Mouse (Mus musculus) CD4-positive, CD25-positive, alpha-beta regulatory T cell, adult 2 months (primary cell): Measurements from ENCODE around the gene Traf3ip1.
"Not testable (repeated sequence)": the region's sequence is repeated elsewhere in the genome, so short reads cannot be mapped to it uniquely, and the experiment has no call there.

ENCODE experiments used
- DNase-seq: peaks from one replicate; pipeline ENCODE4 v3.0.0-alpha.2; 2012; ENCODE audit warnings: low read depth, low spot score

The Traf3ip1 gene

DNA sequence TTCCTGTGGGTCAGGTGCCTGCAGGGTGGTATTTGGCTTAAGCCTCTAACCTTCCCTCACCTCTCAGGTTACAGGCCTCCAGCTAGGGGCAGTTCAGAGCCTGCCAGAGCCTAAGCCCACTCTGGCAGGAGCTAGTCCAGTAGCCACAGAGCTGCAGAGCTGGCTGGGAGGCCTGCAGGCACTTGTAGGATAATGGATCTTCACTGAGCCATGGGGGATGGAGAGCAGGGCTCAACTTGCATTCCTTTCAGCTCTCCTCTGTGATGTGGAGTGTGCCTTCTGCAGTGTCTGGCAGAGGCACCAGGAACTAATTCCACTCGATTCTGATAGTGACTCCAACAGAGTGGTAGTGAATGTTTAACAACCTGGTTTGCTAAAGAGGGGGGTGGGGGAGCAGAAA is 29.2 kb upstream of the Traf3ip1 start:
- DNase-seq: no peak

DNA sequence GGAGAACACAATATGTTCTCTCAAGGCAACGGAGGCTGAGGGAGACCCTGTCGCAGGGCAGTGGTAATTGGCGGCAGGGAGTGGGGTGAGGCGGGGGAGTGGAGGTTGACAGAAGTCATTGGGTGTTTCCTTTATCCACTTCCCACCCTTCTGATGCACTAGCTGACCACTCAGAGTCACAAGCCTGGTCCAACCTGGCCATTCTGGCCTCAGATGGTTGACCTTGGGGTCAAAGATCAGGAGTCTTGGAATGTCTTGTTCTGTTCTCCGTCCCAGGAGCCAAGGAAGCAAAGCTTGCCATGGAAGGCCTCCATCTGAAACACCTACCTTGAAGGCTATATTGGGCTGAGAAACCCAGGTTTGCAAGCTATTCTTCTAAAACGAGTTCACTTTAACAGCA is 28.3 kb upstream of the Traf3ip1 start:
- no peak for DNase-seq

DNA sequence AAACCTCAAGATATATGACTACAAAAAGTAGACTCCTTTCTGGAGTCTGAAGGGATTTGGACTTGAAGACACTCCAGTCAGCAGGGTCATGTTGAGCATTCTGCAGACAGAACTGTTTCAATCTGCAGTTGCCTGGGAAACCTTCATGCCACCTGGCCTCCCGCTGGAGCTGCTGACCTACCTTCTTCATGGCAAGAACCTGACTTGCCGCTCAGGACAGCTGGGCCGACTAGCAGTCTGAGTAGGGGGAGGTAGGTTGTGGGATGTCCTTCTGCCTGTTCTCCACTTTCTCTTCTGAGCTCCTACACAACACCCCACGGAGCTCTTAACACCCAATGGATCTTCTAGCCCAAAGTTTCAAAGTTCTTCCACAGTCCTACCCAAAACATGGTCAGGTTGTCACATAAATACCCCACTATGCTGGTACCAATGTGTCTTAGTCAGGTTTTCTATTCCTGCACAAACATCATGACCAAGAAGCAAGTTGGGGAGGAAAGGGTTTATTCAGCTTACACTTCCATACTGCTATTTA is 24.5 kb upstream of the Traf3ip1 start:
- no peak for DNase-seq

DNA sequence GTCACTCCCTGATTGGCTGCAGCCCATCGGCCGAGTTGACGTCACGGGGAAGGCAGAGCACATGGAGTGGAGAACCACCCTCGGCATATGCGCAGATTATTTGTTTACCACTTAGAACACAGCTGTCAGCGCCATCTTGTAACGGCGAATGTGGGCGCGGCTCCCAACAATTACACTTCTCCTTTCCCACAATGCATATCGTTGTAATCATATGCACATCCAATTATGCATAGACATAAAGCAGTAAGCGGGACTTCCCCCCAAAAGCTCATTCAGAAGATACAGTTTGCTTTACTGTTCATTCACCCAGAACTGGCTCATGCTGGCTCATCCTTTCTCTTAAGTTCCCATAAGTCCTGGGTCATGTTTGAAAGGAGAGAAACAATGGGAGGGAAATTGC is 16.3 kb upstream of the Traf3ip1 start:
- DNase-seq: not testable (repeated sequence)

DNA sequence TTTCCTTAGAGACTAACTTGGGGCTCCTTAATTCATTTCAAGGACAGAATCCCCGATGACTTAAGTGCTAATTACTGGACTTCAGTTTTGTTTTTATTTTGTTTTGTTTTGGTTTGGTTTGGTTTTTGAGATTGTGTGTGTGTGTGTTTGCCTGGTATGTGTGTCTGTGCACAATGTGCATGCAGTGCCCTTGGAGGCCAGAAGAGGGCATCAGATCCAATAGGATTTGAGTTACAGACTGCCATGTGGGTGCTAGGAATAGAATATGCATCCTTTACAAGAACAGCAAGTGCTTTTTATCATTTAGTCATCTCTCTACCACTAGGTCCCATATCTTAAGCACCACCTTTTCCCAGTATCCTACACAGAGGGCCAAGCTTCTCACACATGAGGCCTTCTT is 15.5 kb upstream of the Traf3ip1 start:
- DNase-seq: no peak

DNA sequence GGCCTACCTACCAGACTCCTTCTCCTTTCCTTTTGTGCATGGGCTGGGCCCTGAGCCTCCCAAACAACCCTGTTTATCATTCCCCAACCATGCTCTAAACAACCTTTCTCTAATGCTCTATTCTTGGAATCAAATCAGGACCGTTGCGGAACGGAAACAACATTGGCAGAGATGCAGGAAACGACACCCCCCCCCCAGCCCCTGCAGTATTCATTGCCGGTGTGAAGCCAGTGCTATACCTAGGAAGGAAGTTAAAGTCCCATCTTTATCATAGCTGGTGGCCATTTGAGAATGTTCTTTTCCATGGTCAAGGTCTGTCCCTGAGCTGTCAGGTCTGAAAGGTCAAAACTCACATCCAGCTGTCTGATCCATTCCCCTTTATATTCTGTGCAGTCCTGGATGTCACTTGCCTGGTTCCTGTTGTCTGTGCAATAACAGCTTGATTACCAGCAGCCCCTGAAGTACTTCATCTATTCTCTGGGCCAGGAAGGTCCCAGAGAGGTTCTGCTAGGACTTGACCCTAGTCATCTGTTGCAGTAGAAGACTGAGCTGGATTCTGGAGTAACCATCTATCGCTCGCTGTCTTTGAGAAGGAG is 11.7 kb upstream of the Traf3ip1 start:
- no peak for DNase-seq

DNA sequence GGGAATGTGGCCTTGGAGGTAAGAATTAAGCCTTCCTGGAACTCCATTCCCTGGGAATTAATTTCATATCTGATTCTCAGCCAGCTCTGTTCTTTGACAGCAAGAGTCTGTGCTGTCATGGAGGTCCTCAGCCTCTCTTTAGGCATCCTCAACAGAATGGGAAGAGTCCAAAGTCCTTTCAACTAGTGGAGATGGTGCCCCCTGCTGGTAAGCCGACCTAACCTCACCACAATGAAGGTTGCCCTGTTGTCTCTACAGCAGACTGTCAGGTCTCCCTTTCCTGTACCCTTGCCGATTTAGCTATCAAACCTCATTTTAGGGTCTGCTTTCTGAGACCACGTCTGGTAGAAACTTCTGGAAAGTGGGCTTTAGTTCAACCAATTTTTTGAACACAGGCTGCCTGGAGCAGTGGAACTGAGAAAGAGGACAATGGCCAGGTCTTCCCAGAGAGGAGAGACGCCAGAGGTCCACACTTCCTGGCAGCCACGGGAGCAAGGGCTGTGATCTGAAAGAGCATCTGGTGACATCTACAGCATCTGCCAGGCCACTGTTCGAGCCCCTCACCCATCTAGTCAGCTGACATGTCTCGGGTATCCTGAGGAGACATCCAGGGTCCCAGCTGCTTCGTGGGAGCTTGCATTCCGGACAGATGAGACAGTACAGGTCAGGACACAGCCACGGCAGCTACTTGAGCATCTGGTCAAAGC is 11.0 kb upstream of the Traf3ip1 start:
- DNase-seq: peak; percentile 82

DNA sequence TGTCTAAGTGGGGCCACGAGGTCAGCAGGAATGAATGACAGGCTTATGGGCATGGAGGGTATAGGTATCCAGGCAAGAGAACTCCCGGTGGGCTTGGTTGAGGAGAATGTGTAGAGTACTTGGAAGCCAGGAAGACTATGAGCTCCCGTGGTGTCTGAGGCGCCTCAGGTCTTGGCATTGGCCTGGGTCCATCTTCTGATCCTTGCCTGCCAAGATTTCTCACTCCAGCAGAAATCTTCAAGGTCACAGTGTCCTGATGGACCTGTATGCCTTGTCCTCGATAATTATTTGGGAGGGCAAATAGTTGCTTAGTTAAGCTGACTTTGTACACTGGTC is 10.5 kb upstream of the Traf3ip1 start:
- DNase-seq: no peak

DNA sequence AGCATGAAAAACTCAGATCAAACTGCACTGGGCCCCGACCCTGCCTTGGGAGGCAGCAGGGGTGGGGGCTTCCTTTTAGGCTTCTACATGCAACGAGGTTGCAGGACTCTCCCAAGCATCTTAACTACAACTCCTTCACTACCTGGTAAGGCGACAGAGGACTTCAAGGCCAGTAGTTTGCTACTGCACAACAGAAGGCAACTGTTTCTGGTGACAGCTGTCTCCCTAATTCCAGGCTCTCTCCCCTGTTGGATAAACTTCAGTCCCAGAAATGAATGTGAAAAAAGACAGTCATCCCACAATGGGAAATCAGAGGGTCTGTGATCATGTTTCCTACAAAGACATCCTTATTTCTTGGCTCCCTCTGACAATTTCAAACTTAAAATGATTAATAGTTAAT is 9.0 kb upstream of the Traf3ip1 start:
- DNase-seq: no peak

DNA sequence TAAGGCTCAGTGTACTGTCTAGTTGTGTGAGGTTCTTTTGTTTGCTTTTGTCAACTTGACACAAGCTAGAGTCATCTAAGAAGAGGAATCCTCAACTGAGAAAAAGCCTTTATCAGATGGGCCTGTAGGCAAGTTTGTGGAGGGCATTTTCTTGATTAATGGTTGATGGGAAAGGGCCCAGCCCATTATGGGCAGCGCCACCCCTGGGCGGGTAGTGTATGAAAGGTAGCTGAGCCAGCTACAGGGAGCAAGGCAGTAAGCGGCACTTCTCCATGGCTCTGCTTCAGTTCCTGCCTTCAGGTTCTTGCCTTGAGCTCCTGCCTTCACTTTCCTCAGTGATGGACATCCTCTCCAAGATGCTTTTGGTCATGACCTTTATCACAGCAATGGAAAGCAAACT is 8.3 kb upstream of the Traf3ip1 start:
- DNase-seq: no peak

DNA sequence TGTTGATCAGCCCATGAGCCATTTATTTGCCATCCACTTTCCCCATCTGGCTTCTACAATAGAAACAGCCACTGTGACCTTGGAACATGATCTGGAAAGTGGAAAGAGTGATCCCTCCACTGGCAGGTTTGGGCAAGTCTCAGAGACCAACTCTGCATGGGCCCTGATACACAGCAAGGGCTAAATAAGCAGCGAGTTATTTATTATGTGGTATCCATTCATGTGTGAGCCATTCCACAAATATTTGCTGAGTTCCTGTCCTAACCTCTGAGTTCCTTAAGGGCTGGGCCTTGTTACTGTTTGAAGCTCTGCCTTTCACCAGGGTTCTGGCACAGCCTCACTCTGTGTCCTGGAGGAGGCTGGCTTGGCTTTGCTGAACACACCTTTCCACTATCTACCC is 4.1 kb upstream of the Traf3ip1 start:
- DNase-seq: no peak

DNA sequence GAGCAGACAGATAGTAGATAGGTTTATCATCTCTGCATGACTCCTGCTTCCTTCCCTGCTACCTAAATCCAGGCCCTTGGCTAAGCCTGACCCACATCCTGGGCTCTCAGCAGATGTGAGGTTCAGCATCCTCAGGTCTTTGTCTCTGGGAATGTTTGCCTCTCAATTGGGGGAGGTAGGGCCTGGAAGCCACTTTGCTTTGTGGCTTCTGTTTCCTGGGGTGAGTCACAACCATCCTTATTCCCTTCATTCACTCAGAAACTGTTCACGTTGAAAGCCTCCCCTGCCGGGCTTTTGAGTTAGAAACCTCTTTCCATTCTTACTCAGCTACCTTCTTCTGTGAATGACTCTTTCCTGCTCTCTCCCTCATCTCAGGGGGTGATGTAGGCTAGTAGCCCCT is 1.7 kb upstream of the Traf3ip1 start:
- DNase-seq: no peak

DNA sequence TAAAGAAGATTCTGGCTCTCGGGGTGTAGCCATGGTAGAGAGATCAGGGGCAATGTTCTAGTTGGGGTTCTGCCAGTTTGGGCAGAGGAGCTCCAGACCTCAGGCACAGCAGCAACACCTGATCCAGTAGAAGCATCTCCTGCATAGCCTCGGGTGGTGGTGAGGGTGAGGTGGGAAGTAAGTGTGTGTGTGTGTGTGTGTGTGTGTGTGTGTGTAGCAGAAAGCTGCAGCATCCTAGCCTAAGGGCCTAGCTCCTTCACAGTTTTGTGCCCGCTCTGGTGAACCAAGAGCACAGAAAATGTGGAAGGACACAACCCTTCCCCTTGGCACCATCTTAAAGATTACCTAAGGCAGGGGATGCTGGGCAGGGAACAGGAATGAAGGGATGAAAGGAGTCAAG is 509 bp upstream of the Traf3ip1 start:
- peak; percentile 21 for DNase-seq

DNA sequence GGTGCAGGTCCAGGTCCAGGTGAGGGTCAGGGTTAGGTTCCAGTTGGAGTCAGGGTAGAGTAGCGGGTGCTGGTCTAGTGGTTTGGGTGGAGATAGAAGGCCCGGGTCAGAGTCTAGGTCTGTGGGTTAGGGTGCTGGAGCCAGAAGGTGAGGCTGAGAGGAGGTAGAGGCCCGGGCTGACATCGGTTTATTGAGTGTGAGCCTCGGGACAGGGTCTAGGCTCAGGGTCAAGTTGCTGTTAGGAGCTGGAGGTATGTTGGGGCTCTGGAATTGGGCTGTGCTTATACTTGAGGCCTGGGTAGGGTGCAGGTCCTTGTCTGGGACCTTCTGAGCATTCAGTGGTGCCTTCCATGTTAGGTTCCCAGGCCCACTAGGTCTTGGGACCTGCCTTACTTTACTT is 874 bp downstream of the Traf3ip1 start:
- DNase-seq: no peak

DNA sequence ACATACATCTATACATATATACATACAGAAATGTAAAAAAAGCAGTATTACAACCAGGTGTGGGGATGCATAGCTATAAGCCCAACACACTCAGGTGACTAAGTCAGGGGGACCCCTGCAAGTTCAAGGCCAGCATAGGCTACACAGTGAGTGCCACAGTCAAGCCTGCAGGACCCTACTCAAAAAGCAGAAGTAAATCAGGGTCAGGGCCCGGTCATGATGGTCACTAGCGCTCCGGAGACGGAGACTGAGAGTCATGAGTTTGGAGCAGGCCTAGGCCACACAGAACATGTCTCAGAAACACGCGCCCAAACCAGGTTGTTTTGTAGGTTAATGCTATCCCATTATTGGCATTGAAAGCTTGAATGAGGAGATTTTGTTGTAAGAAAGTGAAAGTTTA is 4.1 kb downstream of the Traf3ip1 start:
- no peak for DNase-seq

DNA sequence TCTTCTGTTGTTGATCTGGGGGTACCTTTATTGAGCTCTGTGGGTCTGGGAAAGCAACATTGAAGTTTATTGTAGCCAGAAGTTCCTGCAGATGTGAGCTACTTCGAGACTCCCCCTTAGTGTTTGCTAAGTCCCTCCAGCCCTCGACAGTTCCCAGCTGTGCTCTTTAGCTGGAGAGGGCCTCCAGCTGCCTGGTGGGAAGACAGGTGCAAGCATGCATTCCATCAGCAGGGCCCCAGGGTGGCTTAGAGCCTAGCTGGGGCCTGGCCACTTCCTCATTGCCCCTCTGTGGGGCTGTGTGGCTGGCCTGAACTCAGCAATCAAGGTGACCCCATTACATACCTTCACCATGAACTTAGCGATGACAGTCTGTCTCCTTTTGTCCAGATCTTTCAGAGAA is 10.2 kb downstream of the Traf3ip1 start:
- DNase-seq: no peak

DNA sequence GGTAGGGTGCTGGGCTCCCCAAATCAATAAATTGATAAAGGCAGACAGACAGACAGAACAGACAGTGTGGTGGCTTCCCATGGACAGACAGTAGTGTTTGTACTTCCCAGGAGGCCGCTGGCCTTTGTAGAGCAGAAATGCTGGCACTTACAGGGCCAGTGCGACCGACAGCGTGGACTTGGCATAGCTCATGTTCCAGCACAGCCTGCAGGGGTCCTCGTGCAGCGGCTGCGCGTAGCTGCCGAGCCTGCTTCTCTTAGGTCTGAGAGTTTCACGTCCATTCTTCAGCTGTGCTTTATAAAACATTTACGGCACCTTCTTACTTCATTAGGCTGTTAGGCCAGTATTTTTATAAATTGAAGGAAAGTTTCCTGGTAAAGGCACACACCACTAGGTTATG is 20.5 kb downstream of the Traf3ip1 start:
- DNase-seq: no peak

DNA sequence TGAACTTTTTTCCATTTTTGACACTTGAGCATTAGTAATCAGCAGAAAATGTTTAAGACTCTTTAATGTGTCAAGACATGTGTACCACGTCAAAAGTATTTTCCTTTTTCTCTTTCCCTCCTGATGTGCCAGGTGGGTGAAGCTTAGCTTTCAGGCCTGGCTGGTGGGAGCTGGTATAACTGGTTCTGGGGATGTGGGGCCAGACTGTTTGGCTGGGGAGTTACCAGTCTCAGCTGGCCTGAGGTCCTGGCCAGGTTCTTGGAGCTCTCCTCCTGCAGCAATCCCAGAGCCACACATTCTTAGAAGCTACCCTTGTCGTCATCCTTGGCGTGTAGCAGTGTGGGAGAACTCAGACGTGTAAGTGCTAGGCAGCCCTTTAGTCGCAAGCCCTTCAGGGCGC is 21.2 kb downstream of the Traf3ip1 start:
- DNase-seq: no peak

DNA sequence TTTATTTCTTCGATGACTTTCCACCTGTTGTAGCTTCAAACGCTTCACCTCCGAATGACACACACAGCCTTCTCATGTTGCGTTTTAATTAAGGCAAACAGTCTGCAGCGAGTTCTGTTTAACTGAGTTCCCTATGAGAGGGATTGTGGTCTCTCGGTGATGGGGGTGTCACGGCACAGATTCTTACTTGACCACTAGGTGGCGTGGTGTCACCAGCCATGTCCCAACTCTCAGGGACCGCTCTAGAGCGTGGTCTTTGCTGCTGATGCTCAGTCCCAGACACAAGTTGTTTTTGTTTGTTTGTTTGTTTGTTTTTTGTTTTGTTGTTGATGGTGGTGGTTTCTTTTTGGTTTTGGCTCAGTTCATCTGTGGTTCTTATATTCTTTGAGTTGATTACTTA is 29.3 kb downstream of the Traf3ip1 start:
- peak; percentile 83 for DNase-seq

DNA sequence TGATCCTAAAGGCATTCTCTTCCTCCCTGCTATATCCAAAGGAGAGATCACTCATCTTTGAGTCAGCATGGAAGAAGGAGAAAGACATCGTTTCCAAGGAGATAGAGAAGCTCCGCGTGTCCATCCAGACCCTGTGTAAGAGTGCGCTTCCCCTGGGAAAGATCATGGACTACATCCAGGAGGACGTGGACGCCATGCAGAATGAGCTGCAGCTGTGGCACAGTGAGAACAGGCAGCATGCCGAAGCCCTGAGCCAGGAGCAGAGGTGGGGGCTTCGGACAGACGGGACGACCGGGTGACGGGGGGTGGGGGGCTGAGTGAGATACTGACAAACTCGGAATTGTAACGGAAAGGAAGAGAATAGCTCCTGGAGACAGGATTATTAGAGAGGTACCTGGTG is 31.4 kb downstream of the Traf3ip1 start:
- DNase-seq: no peak

DNA sequence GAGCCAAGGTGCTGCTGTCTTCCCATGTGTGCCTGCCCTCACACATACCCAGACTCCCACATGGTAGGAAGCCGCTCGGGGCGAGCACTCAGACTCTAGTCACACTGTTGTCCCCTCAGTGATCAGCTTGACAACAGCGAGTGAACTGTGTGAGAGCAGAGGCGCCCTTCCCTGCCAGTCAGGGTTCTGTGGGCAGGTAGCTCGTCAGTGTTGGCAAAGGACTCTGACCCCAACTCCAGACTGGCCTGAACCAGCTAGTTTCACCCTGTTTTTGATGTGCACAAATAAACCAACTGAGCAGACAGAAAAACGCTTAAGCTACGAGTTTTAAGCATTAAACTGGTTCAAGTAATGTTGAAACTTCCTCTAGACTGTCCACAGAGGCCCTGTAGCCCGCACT is 35.7 kb downstream of the Traf3ip1 start:
- no peak for DNase-seq

DNA sequence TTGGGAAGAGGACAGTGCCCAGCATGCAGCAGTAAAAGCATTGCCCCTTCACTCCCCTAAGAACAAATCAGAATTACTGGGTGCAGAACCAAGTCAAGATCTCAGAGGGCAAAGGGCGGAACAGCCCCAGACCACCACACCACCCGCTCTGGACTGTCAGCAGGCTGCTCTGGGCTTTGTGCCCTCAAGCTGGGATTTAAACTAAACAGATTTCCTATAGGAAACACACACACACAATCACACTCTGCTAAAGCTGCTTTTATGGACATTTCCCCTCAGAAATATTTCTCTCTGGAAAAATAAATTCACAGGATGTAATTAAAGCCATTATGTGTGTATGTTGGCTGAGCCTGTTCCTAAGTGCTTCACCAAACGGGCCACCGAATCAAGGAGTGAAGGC is 37.8 kb downstream of the Traf3ip1 start:
- DNase-seq: no peak

DNA sequence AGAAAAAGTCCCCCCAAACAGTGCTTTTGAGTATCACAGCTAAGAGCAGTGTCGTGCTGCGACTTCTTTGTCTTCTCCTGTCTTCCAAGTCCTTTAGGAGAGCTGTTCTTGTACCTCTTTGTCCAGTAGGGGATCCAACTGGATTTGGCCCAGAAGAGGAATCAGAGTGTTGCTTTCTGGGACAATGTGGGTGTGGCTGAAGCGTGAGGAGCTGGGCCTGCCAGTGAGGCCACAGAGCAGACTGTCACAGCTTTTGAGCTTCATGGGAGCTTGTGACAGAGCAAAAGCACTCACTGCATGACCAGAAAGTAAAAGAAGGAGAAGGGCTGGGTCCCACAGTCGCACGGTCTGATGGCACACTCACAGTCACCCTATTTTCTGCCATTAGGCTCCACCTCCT is 38.4 kb downstream of the Traf3ip1 start:
- DNase-seq: no peak

DNA sequence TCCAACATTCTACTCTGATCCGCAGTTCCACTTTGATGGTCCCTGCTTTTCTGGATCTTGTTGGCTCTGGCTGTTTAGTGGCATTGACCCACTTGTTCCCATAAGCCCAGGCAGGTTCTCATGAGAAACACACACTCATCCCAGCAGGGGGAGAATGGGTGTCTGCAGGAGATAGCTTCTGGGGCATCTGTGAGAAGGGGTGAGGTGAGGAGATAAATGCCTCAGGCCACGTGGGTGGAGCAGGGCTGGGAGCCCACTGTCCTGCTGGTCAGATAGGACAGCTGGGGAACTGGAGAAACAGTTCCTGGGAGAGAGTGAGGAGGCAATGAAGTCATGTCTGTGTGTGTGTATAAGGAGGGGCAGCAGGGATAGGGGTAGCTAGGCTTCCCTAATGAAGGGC is 39.0 kb downstream of the Traf3ip1 start:
- no peak for DNase-seq
